Mouse (Mus musculus) ES-Bruce4 (cell line): ENCODE results near the gene Chmp5. TPM values are rescaled to one million over a fixed set of nuclear protein-coding genes. Genes with fewer than 3 reads are reported as not detected.

ENCODE experiments used
- H3K27ac ChIP-seq: 2 replicates; pipeline ENCODE4 v1.5.1; 2012; ENCODE audit warnings: low read length, inconsistent platforms; ENCODE audit not compliant: insufficient read depth
- H3K27me3 ChIP-seq: 2 replicates; pipeline ENCODE4 v1.6.1; 2012; ENCODE audit warnings: mild to moderate bottlenecking, low read length, inconsistent platforms; ENCODE audit not compliant: control insufficient read depth, poor library complexity, insufficient read depth, severe bottlenecking
- H3K36me3 ChIP-seq: 2 replicates; pipeline ENCODE4 v1.6.1; 2012; ENCODE audit warnings: inconsistent platforms, mild to moderate bottlenecking, low read length, moderate library complexity; ENCODE audit not compliant: control insufficient read depth, poor library complexity, insufficient read depth, severe bottlenecking
- H3K4me1 ChIP-seq: one replicate; pipeline ENCODE4 v1.8.1; 2011; ENCODE audit warnings: low read length; ENCODE audit not compliant: control insufficient read depth, insufficient read depth
- H3K4me3 ChIP-seq: 2 replicates; pipeline ENCODE4 v1.5.1; 2011; ENCODE audit warnings: low read depth, mild to moderate bottlenecking, low read length
- H3K9ac ChIP-seq: 2 replicates; pipeline ENCODE4 v1.6.1; 2012; ENCODE audit warnings: low read depth, mild to moderate bottlenecking, inconsistent platforms; ENCODE audit not compliant: poor library complexity, severe bottlenecking
- H3K9me3 ChIP-seq: replicated peaks from 2 replicates; pipeline ENCODE4 v1.6.1; 2012; ENCODE audit warnings: mild to moderate bottlenecking, low read length, inconsistent platforms; ENCODE audit not compliant: control insufficient read depth, poor library complexity, insufficient read depth, severe bottlenecking
- CTCF ChIP-seq: IDR thresholded peaks from one replicate; pipeline ENCODE4 v1.8.1; 2011; ENCODE audit warnings: low read depth, low read length
- EP300 ChIP-seq: IDR thresholded peaks from 2 replicates; pipeline ENCODE4 v1.6.1; 2011; ENCODE audit warnings: low read depth, low read length; ENCODE audit not compliant: insufficient read depth
- POLR2A ChIP-seq: IDR thresholded peaks from one replicate; pipeline ENCODE4 v1.8.1; 2011; ENCODE audit warnings: low read length; ENCODE audit not compliant: insufficient read depth
- polyA plus RNA-seq: library from polyadenylated mRNA; stranded (reverse); fragments of >200 nt; gene quantifications from 2 replicates; pipeline ENCODE4 v1.2.4, GENCODE M21; 2011; ENCODE audit warnings: low read depth; ENCODE audit not compliant: missing spikeins, insufficient read depth, insufficient read length

Chmp5 gene
- polyA plus RNA-seq, 1 experiment, result 120 TPM

GRCm38 (mm10) chr4:41000842-41001639, 52.8 kb downstream of the Chmp5 start:
- peak; percentile 9 for TF ChIP-seq CTCF
- TF ChIP-seq POLR2A, result no peak
- Histone ChIP-seq H3K4me3 (no peak overlapping the region), H3K36me3 (peaks cover 85% of the 10 kb centered on the region), H3K27me3 (no peaks in the 10 kb centered on the region), H3K27ac (no peak overlapping the region), H3K9ac (no peak overlapping the region), H3K4me1 (no peaks in the 10 kb centered on the region), H3K9me3 (no peaks in the 10 kb centered on the region)

- no peak overlapping the region for H3K27ac ChIP-seq
These were observed 65.1 kb downstream of the Chmp5 start for GRCm38 (mm10) chr4:41013351-41013750.

More at GRCm38 (mm10) chr4:41013351-41013750, 65.1 kb downstream of the Chmp5 start:
- no peaks in the 10 kb centered on the region for H3K27me3 ChIP-seq
- H3K4me3 ChIP-seq, result no peak overlapping the region
- H3K36me3 ChIP-seq, result peaks cover 46% of the 10 kb centered on the region
- no peak overlapping the region for H3K9ac ChIP-seq
- no peaks in the 10 kb centered on the region for H3K9me3 ChIP-seq
- H3K4me1 ChIP-seq, result no peaks in the 10 kb centered on the region
- TF ChIP-seq POLR2A, result no peak
- no peak for TF ChIP-seq CTCF
- TF ChIP-seq EP300, result no peak

Other genes starting within 250 kb of the Chmp5 start
- gene Aptx, start 245.2 kb upstream of the Chmp5 start, polyA plus RNA-seq, result 22.3 and 22.9 TPM in 2 replicates
- 358 and 376 TPM in 2 replicates for gene Dnaja1, start 226.3 kb upstream of the Chmp5 start, polyA plus RNA-seq
- gene Smu1, start 190.5 kb upstream of the Chmp5 start, polyA plus RNA-seq, result 172 and 196 TPM in 2 replicates
- gene B4galt1, start 94.4 kb upstream of the Chmp5 start, polyA plus RNA-seq, result 40.0 and 40.7 TPM in 2 replicates
- not detected in 2 replicates for gene Spink4, start 28.4 kb upstream of the Chmp5 start, polyA plus RNA-seq
- 102 and 106 TPM in 2 replicates for gene Bag1, start 113 bp upstream of the Chmp5 start, polyA plus RNA-seq
- gene Nfx1, start 22.5 kb downstream of the Chmp5 start, polyA plus RNA-seq, result 97.6 and 104 TPM in 2 replicates
- gene Aqp7, start 99.7 kb downstream of the Chmp5 start, polyA plus RNA-seq, result not detected in 2 replicates
- 15.7 and 16.7 TPM in 2 replicates for gene Aqp3, start 149.8 kb downstream of the Chmp5 start, polyA plus RNA-seq
- 56.0 and 56.1 TPM in 2 replicates for gene Nol6, start 176.0 kb downstream of the Chmp5 start, polyA plus RNA-seq
- gene Ube2r2, start 187.3 kb downstream of the Chmp5 start, polyA plus RNA-seq, result 130 and 134 TPM in 2 replicates